Mouse (Mus musculus): ENCODE measurements around the gene Erbb4. TPM values are rescaled to one million over a fixed set of nuclear protein-coding genes. Genes with fewer than 3 reads are reported as not detected.

Erbb4 gene
- total RNA-seq, 2 experiments from 2014 or later = 12.2 to 14.0 TPM

DNA sequence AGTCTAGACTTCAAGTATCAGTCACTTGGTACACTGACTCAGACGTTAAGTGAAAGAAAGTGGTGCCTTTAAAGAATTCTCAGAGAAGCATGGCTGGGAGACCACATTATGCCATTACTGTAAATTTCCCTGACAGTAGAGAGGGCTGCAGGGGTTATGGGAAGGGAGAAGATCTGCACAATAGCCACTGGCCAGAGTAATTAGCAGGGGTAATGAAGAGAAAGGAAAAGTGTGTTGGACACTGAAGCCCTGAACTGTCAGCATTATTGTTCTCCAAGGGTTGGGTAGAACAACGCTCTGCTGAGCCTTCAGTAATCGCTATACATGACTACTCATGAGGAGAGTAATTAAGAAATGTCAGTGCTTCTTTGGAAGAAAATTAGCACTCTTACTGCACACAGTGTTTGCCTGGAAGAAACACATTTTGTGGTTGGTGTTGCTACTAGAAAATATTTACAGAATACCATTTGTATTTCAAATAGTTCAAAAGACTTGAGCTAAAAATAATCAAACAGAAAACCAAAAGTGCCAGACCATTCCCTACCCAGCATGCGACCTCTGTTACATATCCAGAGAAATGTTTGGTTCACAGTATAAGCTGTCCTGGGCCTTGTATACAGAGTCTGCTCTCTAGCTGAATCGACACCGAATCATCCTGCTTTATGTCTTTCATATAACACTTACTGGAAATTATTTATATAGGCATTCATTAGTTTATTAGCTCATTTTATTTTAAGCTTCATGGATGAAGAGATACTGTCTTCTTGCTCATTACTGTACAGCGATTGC, 965.1 kb downstream of the Erbb4 start:
- intact Hi-C loops (cut with DNase I) = no loop called here
- no peak for DNase-seq (ENCODE audit: low spot score)

DNA sequence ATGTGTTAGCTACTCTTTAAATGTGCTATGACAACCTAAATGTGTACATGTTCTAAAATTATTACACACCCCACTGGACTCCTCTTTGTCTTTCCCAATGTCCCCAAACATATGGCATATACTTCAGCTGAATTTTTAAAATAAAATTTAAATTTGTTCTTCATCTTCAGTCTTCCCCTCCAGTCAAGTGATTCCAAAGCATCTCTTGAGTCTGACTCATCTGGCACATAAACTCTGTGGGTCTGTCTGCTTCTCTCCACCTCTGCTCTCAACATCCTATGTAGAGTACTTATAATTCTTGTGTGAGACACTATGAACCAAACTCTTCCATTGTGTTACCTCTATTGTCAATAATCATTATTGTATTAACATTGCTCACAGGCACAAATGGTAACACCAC, 972.9 kb downstream of the Erbb4 start:
- intact Hi-C loops (cut with DNase I) = no loop called here
- DNase-seq (ENCODE audit: low spot score) = no peak

DNA sequence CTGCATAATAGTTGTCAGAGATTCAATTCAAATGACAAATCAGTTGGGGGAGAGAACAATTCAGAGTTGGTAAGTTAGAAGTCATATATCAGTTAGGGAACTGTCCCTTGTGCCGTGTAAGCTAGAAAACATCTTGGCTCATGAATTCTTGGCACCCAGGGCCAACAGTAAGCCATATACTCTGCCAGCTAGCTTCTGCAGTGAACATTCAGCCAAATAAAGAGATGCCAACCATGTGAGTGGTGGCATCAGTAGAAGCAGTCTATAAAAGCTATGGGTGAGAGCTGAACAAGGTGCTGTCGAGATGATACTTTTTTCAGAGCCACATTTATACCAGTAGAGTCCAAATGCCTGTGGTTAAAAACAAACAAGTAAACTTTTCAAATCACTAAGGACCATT, 973.4 kb downstream of the Erbb4 start:
- intact Hi-C loops (cut with DNase I) = no loop called here
- DNase-seq (ENCODE audit: low spot score) = no peak

DNA sequence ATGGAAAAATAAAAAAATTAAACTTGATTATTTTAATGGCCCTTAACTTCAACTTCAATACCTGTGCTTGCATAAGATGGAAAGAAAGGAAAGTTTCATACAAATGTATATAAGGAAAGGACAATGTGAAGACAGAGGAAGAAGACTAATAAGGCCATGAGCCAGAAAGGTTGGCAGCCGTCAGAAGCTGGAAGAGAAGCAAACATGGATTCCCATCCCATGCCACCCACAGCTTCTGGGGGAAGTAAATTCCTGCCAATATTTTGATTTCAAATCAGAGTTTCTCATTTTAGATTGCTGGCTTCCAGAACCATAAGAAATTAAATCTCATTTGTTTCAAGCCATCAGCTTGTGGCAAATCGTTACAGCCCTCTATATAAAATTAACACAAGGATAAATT, 984.3 kb downstream of the Erbb4 start:
- intact Hi-C loops (cut with DNase I) = no loop called here
- DNase-seq (ENCODE audit: low spot score) = no peak

DNA sequence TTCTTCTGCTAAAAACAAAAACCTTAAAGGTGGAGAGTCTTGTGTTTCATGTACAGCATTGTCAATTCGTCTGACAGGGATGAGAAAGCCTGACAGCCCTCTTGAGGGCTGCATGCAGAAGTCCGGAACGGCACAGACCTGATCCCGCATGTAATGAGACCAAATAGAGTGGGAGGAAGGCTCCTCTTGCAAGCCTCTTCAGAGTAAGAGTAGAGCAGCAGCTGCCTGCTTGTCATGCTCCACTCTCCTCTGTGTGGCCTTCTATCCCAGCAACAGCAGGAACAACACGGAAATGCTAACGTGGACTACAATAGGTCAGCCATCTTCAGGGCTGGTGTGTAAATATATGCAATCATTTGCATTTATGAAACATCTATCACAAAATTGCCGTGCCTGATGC, 987.5 kb downstream of the Erbb4 start:
- no peak for DNase-seq (ENCODE audit: low spot score)
- intact Hi-C loops (cut with DNase I) = no loop called here

DNA sequence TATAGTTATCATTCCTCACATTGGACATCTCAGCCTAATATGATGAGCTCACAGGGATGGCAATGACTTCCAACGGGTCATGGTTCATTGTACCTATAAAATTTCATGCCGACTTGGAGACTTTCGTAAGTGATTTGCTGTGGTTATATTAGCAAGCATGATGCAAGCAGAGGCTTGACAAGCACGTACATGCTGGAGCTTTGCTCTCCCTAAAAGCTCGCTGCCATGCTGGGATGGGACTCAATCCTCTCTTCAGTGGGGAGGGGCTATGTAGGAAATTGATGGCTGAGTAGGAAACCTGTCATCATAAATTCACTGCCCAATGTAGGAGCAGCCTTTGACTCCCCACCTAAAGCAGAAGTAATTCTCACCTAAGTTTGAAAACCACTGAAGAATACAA, 992.1 kb downstream of the Erbb4 start:
- intact Hi-C loops (cut with DNase I) = no loop called here
- no peak for DNase-seq (ENCODE audit: low spot score)

DNA sequence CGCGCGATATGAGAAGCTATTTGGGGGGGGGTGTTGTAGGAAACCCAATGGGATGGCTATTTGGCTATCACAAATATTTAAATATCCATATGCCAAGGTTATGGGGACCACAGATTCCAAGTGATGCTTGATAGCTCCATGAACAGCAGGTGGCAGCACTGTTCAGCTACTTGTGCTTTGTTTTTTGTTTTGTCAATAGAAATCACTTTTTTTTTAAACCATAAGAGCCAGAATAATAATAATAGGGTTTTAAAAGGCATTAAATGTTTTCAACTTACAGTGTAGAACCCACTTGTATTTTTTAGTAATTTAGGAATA, 1001.4 kb downstream of the Erbb4 start:
- intact Hi-C loops (cut with DNase I) = loop anchor here (5.0 kb wide), 2 partner anchors 1011 to 1031 kb away; no protein-coding TSS in a partner anchor
- no peak for DNase-seq (ENCODE audit: low spot score)

DNA sequence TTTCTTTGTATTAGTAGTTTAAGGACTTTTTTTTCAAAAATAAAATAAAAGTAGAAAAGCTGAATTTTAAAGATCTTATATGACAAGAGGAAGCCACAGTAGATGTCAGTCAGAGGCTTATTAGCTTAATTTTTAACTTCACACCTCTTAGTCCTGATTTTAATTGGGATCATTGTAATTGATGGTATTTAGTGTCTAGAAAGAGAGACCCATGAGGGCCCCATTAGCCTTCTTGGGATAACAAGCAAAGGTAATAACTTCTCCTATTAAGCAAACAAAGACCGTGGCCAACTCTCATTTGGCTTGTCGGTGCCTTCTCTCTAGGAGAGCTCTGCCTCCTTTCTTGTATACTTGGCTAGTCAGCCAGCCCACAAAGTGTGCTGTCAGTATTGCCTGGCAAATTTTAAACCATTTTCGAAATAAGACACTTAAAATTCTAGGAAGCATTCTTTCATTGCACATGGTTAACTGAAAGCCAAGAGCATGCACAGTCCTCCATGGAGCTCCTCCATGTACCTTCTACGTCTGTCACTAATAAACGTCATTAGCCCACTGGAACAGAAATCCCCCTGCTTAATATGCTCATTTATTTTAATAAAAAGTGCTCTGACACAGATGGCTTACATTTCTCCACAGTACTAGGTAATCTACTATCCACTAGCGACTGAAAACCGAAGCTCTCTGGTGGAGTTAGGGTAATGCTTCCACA, 1001.9 kb downstream of the Erbb4 start:
- intact Hi-C loops (cut with DNase I) = loop anchor here (5.0 kb wide), 2 partner anchors 1011 to 1031 kb away; no protein-coding TSS in a partner anchor
- no peak for DNase-seq (ENCODE audit: low spot score)

DNA sequence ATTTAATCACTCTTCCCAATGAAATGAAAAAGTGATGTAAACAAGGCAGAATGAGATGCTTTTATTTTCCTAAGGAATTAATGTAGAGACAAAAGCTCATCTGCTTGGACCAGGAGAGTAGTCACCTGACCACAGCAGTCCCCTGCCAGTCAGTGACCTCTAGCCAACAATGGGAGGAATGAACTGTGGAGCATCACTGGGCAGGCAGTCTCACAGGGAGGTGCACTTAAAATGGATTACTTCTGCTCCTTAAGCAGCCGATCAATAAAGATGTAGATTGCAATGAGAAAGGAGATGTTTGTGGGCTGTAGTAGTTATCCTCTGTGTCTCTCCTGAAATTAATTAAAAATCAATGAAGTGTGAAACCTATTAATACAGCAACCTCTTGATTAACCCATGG, 1018.2 kb downstream of the Erbb4 start:
- DNase-seq (ENCODE audit: low spot score) = no peak
- intact Hi-C loops (cut with DNase I) = no loop called here

DNA sequence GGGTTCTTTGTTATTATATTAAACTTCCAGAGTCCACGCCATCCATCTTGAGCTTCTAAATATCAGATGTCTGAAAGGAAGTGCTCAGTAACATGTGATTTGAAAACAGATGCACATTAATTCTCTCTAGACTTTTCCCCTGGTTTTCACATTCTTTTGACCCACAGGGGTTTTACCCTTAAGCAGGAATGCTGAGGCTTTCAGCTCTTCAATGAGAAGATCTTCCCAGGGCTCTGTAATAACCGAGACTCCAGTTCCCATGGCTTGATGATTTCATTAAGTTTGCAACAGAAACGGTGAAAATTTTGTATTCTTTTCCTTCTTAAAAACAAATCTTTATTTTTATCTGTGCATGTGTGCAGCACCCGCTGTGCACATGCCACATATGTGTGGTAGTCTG, 1051.4 kb downstream of the Erbb4 start:
- DNase-seq (ENCODE audit: low spot score) = no peak
- intact Hi-C loops (cut with DNase I) = no loop called here

DNA sequence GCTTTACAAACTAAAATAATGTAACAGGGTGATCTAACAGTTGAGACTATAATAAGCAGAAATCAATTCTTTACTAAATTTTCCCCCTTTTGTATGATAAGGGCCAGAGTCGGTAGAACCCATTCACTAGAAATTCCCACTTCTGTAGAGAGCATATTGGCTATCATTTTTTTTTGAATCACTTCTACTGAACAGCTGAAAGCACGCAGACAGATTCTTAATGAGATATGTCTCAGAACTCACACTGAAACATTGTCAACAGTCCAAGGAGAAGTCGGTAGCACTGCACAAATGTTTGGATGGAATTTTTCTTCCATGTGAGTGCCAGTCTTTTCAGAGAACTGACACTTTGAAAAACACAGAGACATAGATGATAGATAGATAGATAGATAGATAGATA, 1053.1 kb downstream of the Erbb4 start:
- intact Hi-C loops (cut with DNase I) = no loop called here
- no peak for DNase-seq (ENCODE audit: low spot score)

DNA sequence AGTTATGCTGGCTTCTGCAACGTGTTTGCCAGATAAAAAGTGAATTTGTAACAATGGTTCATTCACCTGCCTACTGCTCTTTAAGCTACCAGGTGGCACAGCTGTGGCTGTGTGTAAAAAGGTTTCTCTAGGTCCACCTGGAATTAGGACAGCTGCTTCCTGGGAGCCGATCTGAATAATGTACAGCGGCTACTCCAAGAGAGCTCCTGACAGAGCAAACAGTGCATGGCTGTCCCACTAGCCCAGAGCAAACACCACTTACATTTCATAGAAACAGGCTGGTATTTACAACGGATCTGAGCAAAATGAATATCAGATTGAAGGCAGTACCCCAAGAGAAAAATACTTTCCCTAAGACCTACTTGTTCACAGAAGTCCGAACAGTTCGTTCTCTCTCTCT, 1058.0 kb downstream of the Erbb4 start:
- DNase-seq (ENCODE audit: low spot score) = no peak
- intact Hi-C loops (cut with DNase I) = no loop called here

DNA sequence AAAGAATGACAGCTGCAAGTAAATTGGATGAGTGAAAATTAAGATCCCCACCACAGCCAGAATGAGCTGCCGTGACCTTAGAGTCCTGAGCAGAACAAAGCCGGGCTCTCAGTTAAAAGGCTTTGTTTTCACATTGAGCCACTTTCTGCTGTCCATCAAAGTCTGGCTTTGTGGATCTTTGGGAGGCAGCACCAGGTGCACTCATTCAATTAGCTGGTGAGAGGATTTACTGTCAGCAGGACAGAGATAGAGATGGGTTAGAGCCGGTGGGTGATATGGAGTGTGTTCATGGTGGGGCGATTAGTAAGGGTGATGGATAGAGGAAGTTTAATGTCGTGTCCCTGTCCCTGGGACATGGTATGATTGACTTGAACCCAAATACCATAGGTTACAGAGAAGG, 1060.7 kb downstream of the Erbb4 start:
- DNase-seq (ENCODE audit: low spot score) = no peak
- intact Hi-C loops (cut with DNase I) = no loop called here

DNA sequence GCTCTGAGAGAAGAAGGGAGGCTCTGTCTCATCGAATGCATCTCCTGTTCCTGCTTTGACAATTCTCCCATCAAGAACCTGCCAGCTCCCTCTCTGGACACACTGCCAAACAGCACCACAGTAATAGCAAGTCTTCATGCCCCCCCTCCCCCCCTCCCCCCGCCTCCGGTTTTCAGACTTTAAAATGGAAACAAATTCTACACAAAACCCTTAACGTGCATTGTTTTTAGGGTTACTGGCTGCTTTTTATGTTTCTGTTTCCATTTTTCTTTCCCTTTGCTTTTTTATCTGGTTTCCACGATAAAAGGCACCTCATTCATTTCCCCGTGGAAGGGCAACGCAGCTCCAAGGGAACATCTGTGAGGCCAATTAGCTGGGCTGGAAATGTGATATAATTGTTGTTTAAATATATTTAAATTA, 1061.3 kb downstream of the Erbb4 start:
- DNase-seq (ENCODE audit: low spot score) = no peak
- intact Hi-C loops (cut with DNase I) = no loop called here

DNA sequence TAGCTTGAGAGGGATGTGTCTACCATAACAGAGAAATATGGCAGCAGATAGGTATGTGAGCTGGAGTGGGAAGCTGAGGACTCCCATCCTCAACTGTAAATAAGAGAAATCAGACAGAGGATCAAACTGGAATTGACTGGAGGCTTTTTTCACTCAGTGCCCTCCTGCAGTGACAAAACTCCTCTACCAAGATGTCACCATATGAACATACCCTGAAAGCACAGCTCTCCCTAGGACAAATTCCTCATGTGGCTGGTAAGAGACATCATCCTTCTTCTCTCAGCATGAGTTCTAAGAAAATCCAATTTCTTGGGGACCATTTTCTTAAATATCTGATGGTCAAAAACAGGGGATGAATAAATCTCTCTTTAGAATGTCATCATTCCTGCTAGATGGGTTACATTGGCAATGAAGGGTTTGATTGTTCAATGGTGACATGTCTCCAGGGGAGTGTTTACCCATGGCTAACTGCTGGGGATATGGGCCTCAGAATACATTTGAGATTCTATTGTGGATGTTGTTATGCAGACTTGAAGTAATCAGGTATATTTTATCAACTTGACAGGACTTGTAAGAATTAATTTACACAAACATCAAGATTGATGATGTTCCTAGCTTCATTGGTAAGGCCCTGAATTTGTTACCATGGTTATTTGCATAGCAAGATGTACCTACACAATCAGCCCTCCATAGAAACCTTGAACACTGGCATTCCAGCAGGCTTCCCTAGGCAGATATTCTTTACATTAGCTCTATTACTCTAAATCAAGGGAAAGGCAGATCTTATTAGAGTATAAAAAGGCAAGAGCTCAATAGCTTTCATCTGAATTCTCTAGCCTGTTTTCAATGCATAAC, 1083.5 kb downstream of the Erbb4 start:
- intact Hi-C loops (cut with DNase I) = no loop called here

DNA sequence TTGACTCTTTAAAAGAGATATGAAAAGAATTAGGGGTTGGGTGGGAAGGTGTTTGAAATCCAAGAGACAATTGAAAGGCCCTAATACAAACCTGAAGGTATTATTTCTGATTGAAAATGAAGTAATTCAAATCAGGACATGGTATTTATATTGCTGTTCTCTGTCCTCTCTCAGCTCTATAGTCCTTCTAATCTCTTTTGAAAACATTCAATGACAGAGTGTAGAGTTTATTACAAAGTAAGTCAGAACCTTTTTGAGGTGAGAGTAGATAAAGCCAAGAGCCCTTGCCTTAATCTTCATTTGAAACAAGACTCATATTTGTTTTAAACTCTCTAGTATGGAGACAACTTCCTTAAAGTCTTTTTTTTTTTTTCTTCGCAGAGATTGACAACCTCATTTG, 1087.8 kb downstream of the Erbb4 start:
- intact Hi-C loops (cut with DNase I) = no loop called here
- DNase-seq (ENCODE audit: low spot score) = no peak

More for the DNA sequence above, 1083.5 kb downstream of the Erbb4 start:
- DNase-seq (ENCODE audit: low spot score) = no peak

DNA sequence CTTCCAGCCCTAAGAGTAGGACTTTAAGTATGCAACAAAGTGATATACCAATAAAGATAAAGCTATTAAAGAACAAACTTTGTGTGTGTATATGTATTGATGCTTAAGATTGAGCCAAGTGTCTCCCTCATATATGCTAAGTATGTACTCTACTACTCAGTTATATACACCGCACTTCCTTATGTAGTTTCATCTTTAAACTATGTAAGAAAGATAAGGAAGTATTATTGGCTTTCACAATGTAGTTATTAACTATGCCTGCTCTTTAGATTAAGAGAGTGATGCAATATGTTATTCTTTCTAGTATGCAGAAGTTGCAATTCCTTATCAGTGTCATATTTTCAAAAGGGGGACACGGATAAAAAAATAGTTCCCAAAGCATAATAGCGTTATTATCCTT, 1088.2 kb downstream of the Erbb4 start:
- no peak for DNase-seq (ENCODE audit: low spot score)
- intact Hi-C loops (cut with DNase I) = no loop called here

Data from heart, postnatal 25 days (tissue).